Mouse (Mus musculus) gastrocnemius, adult 2 months (tissue): ENCODE measurements around the gene Serpine2. TPM values are rescaled to one million over a fixed set of nuclear protein-coding genes. Genes with fewer than 3 reads are reported as not detected.

Source experiments
- DNase-seq: peaks from one replicate; pipeline ENCODE4 v3.0.0; 2022
- H3K27ac ChIP-seq: fragments of 200-600 bp; 2 replicates; pipeline ENCODE4 v1.8.1; 2022; ENCODE audit warnings: mild to moderate bottlenecking
- H3K4me3 ChIP-seq: fragments of 200-600 bp; 2 replicates; pipeline ENCODE4 v1.8.1; 2022; ENCODE audit warnings: mild to moderate bottlenecking, moderate library complexity
- CTCF ChIP-seq: fragments of 200-600 bp; IDR thresholded peaks from 2 replicates; pipeline ENCODE4 v1.8.1; 2022; ENCODE audit warnings: antibody characterized with exemption, mild to moderate bottlenecking, moderate library complexity
- intact Hi-C: fragments of 180-260 bp; cut with DNase I; formaldehyde crosslinking; loops from one replicate; pipeline ENCODE4 v1.15.1; 2025
- total RNA-seq, 2 experiments: library from RNA; stranded (reverse); gene quantifications; 2 replicates each; pipeline ENCODE4 v1.2.3; 2021

Serpine2 gene
- total RNA-seq, 2 experiments from 2014 or later: 72.3 to 125 TPM

DNA sequence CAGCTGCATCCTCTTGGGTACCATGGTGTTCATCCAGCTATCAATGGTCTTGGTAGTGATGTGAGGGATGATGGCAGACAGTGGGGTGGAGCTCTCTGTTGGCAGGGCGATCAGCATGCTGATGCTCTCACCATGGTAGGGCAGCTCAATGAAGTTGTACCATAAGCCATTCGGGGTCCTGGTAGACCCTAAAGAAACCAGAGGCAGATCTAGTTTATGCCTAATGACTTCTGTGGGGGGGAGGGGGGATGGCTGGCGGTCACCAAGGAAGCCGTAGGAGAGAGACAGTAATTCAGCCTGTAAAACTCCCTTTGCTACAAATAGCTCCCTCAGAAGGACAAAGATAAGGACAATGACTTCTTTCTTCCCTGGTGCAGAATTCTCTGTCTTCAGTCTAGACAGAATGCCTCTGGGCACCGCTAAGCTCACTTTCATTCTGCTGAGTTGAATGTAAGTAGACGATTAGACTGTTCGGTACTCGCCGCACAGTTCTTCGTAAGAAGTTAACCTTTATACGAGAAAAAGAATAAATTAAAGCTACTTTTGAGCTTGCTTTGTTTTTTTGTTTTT lies 58.0 kb downstream of the Serpine2 start:
- TF ChIP-seq CTCF: no peak
- intact Hi-C loops: no loop called here
- no peak for DNase-seq
- H3K4me3 ChIP-seq: no peak overlapping the region
- H3K27ac ChIP-seq: no peak overlapping the region

DNA sequence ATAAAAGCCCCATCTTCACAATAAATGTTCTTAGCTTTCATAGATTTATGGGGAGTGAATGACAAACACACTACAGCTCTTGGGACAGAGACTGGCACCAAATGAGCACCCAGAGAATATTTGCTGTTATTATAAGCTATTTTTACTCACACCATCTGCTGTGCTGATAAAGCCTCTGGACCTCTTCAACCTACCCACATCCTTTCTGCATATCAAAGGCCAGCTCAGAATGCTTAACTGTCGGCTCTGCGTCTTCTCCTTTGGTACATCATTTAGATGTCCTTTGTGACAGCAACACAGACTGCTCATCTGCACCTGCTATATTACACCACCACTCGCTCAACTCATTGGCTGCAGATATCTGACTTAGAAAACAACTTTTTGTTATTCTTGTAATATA lies 63.9 kb downstream of the Serpine2 start:
- no peak for DNase-seq
- intact Hi-C loops: no loop called here
- Histone ChIP-seq H3K4me3 (no peak overlapping the region), H3K27ac (no peak overlapping the region)
- no peak for TF ChIP-seq CTCF

DNA sequence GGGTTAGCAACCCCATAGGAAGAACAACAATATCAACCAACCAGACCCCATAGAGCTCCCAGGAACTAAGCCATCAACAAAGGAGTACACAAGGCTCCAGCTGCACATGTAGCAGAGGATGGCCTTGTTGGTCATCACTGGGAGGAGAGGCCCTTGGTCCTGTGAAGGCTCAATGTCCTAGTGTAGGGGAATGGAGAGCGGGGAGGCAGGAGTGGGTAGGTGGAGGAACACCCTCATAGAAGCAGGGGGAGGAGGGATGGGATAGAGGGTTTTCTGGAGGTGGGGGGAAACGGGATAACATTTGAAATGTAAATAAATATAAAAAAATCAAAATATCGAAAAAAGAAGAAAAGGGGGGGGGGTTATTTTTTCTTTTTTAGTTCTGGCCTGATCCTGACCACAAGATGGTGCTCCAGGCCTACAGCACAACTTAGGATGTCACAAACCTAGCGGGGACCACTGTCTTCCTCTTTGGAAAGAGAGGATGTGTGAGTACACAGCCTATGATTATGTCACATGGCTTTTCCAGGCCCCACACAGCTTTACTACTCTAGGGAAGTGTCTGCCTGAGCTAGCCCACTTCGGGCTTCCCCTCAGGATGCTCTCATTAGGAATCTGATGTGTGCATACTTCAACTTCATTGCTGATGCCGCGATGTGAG lies 74.6 kb downstream of the Serpine2 start:
- Histone ChIP-seq H3K4me3 (no peak overlapping the region), H3K27ac (no peak overlapping the region)
- peak; percentile 76 for TF ChIP-seq CTCF
- intact Hi-C loops: loop anchor here (1.0 to 5.0 kb wide), 2 partner anchors 320 to 396 kb away; no protein-coding TSS in a partner anchor
- peak; percentile 43 for DNase-seq

DNA sequence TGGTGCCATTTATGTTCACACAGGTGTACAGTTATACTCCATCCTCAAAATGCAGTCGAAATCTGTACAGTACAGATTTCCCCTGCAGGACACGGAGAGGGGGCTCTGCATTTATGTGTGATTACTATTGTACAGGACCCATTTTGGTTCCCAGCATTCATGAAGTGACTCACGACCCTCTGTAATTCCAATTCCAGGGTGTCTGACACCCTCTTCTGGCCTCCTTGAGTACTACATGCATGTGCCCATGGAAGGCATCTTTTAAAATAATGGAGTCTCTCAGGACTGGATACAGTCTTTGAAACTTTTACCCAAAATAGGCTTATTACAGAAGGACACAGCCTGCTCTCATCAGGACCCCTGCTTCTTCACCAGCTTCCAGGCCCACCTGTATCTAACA lies 78.5 kb downstream of the Serpine2 start:
- Histone ChIP-seq H3K4me3 (no peak overlapping the region), H3K27ac (no peak overlapping the region)
- no peak for DNase-seq
- intact Hi-C loops: no loop called here
- TF ChIP-seq CTCF: peak; percentile 59

DNA sequence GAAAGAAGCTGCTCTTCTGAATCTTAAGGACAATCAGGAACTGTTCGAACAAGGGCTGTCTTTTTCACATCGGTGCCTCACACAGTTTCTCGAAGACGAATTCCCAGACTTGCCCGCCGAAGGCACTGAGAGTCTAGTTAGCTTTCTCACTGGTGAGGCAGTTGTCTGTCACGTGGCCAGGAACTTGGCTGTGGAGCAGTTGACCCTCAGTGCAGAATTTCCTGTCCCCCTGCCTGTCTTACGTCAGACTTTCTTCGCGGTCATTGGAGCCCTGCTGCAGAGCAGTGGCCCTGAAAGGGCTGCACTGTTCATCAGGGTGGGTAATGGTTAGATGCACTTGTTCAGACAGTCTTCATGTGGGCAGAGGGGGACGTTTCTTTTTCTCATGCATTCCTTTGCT lies 83.0 kb downstream of the Serpine2 start:
- DNase-seq: no peak
- Histone ChIP-seq H3K4me3 (no peak overlapping the region), H3K27ac (no peak overlapping the region)
- TF ChIP-seq CTCF: no peak
- intact Hi-C loops: loop anchor here (10.0 kb wide), 1 partner anchor 567 kb away; the partner anchor contains the start of gene Cul3

DNA sequence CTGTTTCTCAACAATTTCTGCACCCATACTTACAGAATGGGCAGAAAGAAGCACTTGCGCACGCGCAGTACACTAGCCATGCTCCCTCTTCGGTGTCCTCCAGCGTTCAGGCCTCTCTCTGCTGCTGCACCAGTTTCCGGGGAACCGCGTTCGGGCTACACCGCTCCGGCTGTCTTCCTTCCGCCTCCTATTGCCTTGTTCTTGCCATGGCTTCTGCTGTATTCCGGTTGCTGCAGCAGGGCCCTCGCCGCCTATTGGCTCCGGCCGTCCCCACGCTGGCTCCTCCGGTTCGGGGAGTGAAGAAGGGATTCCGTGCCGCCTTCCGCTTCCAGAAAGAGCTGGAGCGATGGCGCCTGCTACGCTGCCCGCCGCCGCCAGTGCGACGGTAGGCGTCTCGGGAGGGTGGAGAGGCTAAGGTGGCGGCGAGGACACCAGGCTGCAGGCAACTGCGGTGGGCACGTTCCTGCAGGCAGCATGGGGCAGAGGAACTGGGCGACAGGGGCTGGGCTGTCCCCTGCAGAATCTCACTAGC lies 85.0 kb downstream of the Serpine2 start, which contains the start of the genes Mrpl44 and Wdfy1:
Gene Mrpl44 (plus strand): TSS at position 92 of the 532 bp plus-strand sequence.
Gene Wdfy1 (minus strand): TSS at position 217 of the 532 bp plus-strand sequence.
- H3K4me3 ChIP-seq: peak within 1 kb of the TSS; percentile 96
- intact Hi-C loops: loop anchor here (10.0 kb wide), 1 partner anchor 569 kb away; the partner anchor contains the start of gene Cul3
- peak; percentile 26 for TF ChIP-seq CTCF
- H3K27ac ChIP-seq: peak within 1 kb of the TSS; percentile 94
- DNase-seq: peak; percentile 97

DNA sequence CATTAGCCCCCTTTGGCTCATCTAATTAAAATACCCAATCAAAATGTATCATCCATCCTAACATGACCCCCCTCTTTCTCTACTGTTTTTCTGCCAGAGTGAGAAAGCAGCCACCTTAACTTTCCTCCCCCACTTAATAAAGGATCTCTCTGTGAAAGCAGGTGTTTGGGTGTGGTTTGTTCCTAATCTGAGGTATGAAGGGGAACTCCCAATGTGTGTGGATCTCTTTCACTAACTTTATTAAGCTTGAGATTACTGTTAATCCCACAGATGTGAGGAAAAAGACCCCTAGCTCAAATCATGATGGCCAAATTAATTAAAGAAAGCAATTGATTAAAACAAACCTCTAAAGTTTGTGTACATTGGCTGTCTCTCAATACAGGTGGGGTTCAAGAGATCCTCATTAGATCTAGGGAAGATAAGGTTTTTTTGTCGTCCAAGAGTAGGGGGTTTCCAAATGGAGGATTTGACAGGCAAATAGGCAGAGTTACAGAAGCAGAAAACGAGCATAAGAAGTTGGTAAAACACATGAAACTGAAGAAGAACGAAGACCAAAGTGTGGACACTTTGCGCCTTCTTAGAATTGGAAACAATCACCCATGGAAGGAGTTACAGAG lies 86.7 kb downstream of the Serpine2 start:
- no peak for DNase-seq
- Histone ChIP-seq H3K4me3 (no peak overlapping the region), H3K27ac (no peak overlapping the region)
- no peak for TF ChIP-seq CTCF
- intact Hi-C loops: loop anchor here (10.0 kb wide), 1 partner anchor 571 kb away; the partner anchor contains the start of gene Cul3

DNA sequence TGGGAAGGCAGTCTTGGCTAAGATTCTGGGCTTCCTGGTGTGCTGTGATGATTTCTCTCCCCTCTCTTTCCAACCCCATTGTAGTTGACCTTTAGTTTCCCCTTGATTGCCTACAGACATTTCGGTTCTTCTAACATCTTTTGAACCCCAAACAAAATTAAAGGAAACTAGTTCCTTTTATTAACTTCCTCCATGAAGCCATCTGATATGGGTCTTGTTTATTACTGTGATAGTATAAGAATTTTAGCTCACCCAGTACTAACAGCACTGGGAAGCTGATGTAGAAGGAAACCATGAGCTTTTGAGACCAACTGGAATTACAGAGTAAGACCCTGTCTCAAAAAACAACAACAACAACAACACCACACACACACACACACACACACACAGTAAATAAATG lies 92.7 kb downstream of the Serpine2 start:
- no peak overlapping the region for H3K4me3 ChIP-seq
- H3K27ac ChIP-seq: no peak overlapping the region
- DNase-seq: no peak
- intact Hi-C loops: no loop called here
- no peak for TF ChIP-seq CTCF

DNA sequence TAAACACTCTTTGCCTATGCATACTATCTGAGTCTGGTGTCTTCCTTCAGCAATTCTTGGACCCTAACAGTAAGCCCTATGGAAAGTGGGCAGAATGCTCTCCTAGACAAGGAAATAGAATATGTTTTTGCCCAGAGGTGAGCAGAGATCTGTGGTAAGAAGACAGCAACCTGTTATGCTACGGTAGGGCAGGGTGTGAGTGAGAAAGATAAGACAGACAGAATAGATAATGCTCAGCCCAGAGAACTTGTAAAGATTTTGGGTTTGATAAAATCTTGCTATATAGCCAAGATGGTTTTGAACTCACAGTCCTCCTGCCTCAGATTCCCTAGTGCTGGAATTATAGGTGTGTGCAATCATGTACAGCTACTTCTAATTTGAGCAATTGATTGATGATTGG lies 96.5 kb downstream of the Serpine2 start:
- Histone ChIP-seq H3K4me3 (no peak overlapping the region), H3K27ac (no peak overlapping the region)
- no peak for DNase-seq
- intact Hi-C loops: loop anchor here (5.0 kb wide), 1 partner anchor 52 kb away; no protein-coding TSS in a partner anchor
- no peak for TF ChIP-seq CTCF

DNA sequence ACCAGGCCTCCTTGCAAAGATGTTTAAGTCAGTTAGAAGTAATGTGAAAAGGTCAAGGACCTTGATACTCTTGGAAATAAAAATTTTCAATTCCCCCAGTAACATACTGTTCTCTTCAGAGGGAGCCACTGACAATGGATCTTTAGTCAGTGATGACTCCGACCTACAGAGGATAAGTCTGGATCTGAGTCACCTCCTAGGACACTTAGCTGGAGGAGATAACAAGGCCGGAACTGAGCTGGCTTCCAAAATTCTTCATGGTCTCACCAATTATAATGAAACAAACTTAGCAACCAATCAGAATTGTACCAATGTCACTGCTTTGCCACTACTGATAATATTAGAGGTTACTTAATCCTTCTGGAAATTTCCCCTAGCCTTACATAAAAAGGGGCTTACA lies 96.9 kb downstream of the Serpine2 start:
- no peak for DNase-seq
- Histone ChIP-seq H3K4me3 (no peak overlapping the region), H3K27ac (no peak overlapping the region)
- intact Hi-C loops: loop anchor here (5.0 kb wide), 1 partner anchor 52 kb away; no protein-coding TSS in a partner anchor
- TF ChIP-seq CTCF: no peak

DNA sequence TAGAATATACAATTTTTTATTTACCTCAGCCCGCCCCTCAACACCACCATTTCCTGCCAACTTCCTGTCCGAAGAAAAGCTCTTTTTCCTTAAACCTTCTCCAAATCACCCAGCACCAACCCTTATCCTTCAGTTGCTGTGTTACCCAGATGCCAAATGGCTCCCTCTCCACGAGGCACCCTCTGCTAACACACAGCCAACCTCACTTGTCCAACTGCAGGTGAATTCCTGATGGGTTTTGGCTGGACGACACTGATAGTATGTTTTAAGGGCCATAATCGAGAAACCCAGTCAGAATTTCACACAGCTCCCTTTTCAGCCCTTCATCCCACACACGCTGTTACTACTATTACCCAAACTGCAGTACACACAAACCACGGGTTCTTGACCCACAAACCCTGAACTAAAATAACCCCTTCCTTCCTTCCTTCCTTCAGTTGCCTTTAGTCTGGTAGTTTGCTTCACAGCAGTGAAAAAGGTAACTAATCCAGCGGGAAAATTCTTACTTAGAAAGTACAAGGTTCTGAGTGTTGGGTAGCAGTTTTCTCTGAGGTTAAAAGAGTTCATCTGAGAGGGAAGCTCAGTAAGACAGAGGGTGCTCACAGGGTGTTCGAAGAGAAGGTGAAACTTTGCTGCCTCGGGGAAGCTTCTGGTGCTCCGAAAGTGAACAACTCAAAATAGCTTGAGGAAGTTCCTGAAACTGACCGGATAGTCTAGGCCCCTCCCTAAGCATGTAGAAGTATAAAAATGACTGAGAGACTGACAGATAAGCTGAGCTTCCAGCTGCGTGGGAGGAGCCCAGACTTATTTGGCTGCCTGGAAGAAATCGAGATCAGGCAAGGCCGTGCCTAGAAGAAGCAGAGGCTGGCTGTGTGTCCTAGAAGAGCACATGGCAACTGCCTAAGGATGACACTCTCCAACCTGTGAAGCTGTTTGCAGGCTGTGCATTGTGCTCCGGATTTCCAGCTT lies 98.4 kb downstream of the Serpine2 start:
- intact Hi-C loops: loop anchor here (5.0 kb wide), 1 partner anchor 50 kb away; no protein-coding TSS in a partner anchor
- no peak for TF ChIP-seq CTCF
- peak overlapping the region; percentile 100 for H3K4me3 ChIP-seq
- no peak for DNase-seq
- peak overlapping the region; percentile 97 for H3K27ac ChIP-seq

DNA sequence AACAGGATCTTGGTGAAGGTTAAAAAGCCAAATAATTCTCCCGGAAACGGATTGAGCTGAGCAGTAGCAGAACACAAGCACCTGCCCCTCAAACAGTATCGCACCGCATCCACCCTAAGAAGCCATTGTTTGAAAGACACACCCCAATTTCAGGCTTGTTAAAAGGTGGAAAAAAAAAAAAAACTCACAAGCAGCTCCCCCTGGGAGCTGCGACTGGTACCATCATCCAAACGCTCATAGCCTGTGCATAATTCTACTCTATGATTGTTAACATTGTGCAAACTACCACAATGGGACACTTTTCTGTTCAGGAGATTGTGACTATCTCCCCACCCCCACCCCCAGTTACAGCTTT lies 99.1 kb downstream of the Serpine2 start:
- Histone ChIP-seq H3K4me3 (peak overlapping the region; percentile 100), H3K27ac (peak overlapping the region; percentile 97)
- TF ChIP-seq CTCF: no peak
- intact Hi-C loops: loop anchor here (5.0 kb wide), 1 partner anchor 50 kb away; no protein-coding TSS in a partner anchor
- DNase-seq: no peak
